Mouse (Mus musculus): ENCODE data around the gene Rap2a. TPM values are rescaled to one million over a fixed set of nuclear protein-coding genes. Genes with fewer than 3 reads are reported as not detected.
A peak's percentile ranks its signal among the peaks of the same experiment; 100 is the strongest.

Rap2a gene
- 5.9 and 7.3 TPM in 2 replicates for polyA plus RNA-seq (2015; fragmentation: Nextera tagmentation; extraction: Ambion mirVana)

GRCm38 (mm10) chr14:120477982-120478568, at the start of gene Rap2a:
Gene Rap2a, plus strand, starts transcription at chr14:120478444.
- Histone ChIP-seq H3K9ac (replicated peaks; ENCODE audit: low read length) (peak within 1 kb of the TSS; percentile 89), H3K27me3 (ENCODE audit: insufficient read depth, low read length) (no peaks in the 10 kb centered on the region), H3K27ac (ENCODE audit: low read length) (peak within 1 kb of the TSS; percentile 98), H3K4me1 (ENCODE audit: insufficient read depth, low read length) (peaks cover 17% of the 10 kb centered on the region), H3K36me3 (ENCODE audit: insufficient read depth, low read length) (0 out of 2 replicates have a peak, but pooled peaks cover 9% of the 10 kb centered on the region), H3K4me3 (ENCODE audit: low read length) (peak within 1 kb of the TSS; percentile 89), H3K4me2 (replicated peaks; ENCODE audit: low read depth, low read length) (peak within 1 kb of the TSS; percentile 78), H3K9me3 (ENCODE audit: low read length) (no peaks in the 10 kb centered on the region)
- WGBS: under 1% methylated on average over 72 of the region's 78 CpGs
- ATAC-seq (ENCODE audit: low FRiP score, low TSS enrichment): peak; percentile 92

GRCm38 (mm10) chr14:120428497-120428896, 49.7 kb upstream of the Rap2a start:
- Histone ChIP-seq H3K4me1 (ENCODE audit: insufficient read depth, low read length) (no peaks in the 10 kb centered on the region), H3K4me2 (replicated peaks; ENCODE audit: low read depth, low read length) (no peak overlapping the region), H3K27me3 (ENCODE audit: insufficient read depth, low read length) (no peaks in the 10 kb centered on the region), H3K4me3 (ENCODE audit: low read length) (no peak overlapping the region), H3K9ac (replicated peaks; ENCODE audit: low read length) (no peak overlapping the region), H3K36me3 (ENCODE audit: insufficient read depth, low read length) (peaks cover 39% of the 10 kb centered on the region), H3K9me3 (ENCODE audit: low read length) (peaks cover 15% of the 10 kb centered on the region), H3K27ac (ENCODE audit: low read length) (no peak overlapping the region)
- WGBS: 90% methylated on average over 5 of the region's 5 CpGs
- no peak for ATAC-seq (ENCODE audit: low FRiP score, low TSS enrichment)

- no peaks in the 10 kb centered on the region for H3K27me3 ChIP-seq (ENCODE audit: insufficient read depth, low read length)
- no peaks in the 10 kb centered on the region for H3K9me3 ChIP-seq (ENCODE audit: low read length)
- H3K4me2 ChIP-seq (replicated peaks; ENCODE audit: low read depth, low read length): no peak overlapping the region
- H3K27ac ChIP-seq (ENCODE audit: low read length): no peak overlapping the region
- no peaks in the 10 kb centered on the region for H3K4me1 ChIP-seq (ENCODE audit: insufficient read depth, low read length)
- H3K9ac ChIP-seq (replicated peaks; ENCODE audit: low read length): no peak overlapping the region
- no peak overlapping the region for H3K4me3 ChIP-seq (ENCODE audit: low read length)
- no peak for ATAC-seq (ENCODE audit: low FRiP score, low TSS enrichment)
- peaks cover 13% of the 10 kb centered on the region for H3K36me3 ChIP-seq (ENCODE audit: insufficient read depth, low read length)
Observed at GRCm38 (mm10) chr14:120432773-120433172, 45.5 kb upstream of the Rap2a start.

- H3K4me3 ChIP-seq (ENCODE audit: low read length): no peak overlapping the region
- peaks cover 12% of the 10 kb centered on the region for H3K36me3 ChIP-seq (ENCODE audit: insufficient read depth, low read length)
- no peak overlapping the region for H3K4me2 ChIP-seq (replicated peaks; ENCODE audit: low read depth, low read length)
- H3K27me3 ChIP-seq (ENCODE audit: insufficient read depth, low read length): no peaks in the 10 kb centered on the region
- H3K9me3 ChIP-seq (ENCODE audit: low read length): no peaks in the 10 kb centered on the region
- no peaks in the 10 kb centered on the region for H3K4me1 ChIP-seq (ENCODE audit: insufficient read depth, low read length)
- no peak overlapping the region for H3K27ac ChIP-seq (ENCODE audit: low read length)
- no peak overlapping the region for H3K9ac ChIP-seq (replicated peaks; ENCODE audit: low read length)
- ATAC-seq (ENCODE audit: low FRiP score, low TSS enrichment): no peak
- 74% methylated on average over 8 of the region's 8 CpGs for WGBS
Observed at GRCm38 (mm10) chr14:120433931-120434398, 44.3 kb upstream of the Rap2a start.

- no peak for ATAC-seq (ENCODE audit: low FRiP score, low TSS enrichment)
- Histone ChIP-seq H3K9me3 (ENCODE audit: low read length) (no peaks in the 10 kb centered on the region), H3K27me3 (ENCODE audit: insufficient read depth, low read length) (no peaks in the 10 kb centered on the region), H3K36me3 (ENCODE audit: insufficient read depth, low read length) (peaks cover 7% of the 10 kb centered on the region), H3K4me3 (ENCODE audit: low read length) (no peak overlapping the region), H3K4me1 (ENCODE audit: insufficient read depth, low read length) (no peaks in the 10 kb centered on the region), H3K27ac (ENCODE audit: low read length) (no peak overlapping the region), H3K9ac (replicated peaks; ENCODE audit: low read length) (no peak overlapping the region), H3K4me2 (replicated peaks; ENCODE audit: low read depth, low read length) (no peak overlapping the region)
- 50% methylated on average over 1 of the region's 1 CpGs for WGBS
Observed at GRCm38 (mm10) chr14:120434831-120435230, 43.4 kb upstream of the Rap2a start.

- no peaks in the 10 kb centered on the region for H3K27me3 ChIP-seq (ENCODE audit: insufficient read depth, low read length)
- no peak overlapping the region for H3K4me2 ChIP-seq (replicated peaks; ENCODE audit: low read depth, low read length)
- no peak overlapping the region for H3K4me3 ChIP-seq (ENCODE audit: low read length)
- H3K9ac ChIP-seq (replicated peaks; ENCODE audit: low read length): no peak overlapping the region
- H3K27ac ChIP-seq (ENCODE audit: low read length): no peak overlapping the region
- peaks cover 5% of the 10 kb centered on the region for H3K36me3 ChIP-seq (ENCODE audit: insufficient read depth, low read length)
- H3K4me1 ChIP-seq (ENCODE audit: insufficient read depth, low read length): no peaks in the 10 kb centered on the region
- ATAC-seq (ENCODE audit: low FRiP score, low TSS enrichment): no peak
- no peaks in the 10 kb centered on the region for H3K9me3 ChIP-seq (ENCODE audit: low read length)
Observed at GRCm38 (mm10) chr14:120440716-120441115, 37.5 kb upstream of the Rap2a start.

GRCm38 (mm10) chr14:120441256-120441655, 37.0 kb upstream of the Rap2a start:
- no peak for ATAC-seq (ENCODE audit: low FRiP score, low TSS enrichment)
- Histone ChIP-seq H3K9ac (replicated peaks; ENCODE audit: low read length) (no peak overlapping the region), H3K4me3 (ENCODE audit: low read length) (no peak overlapping the region), H3K27ac (ENCODE audit: low read length) (no peak overlapping the region), H3K27me3 (ENCODE audit: insufficient read depth, low read length) (no peaks in the 10 kb centered on the region), H3K9me3 (ENCODE audit: low read length) (no peaks in the 10 kb centered on the region), H3K4me2 (replicated peaks; ENCODE audit: low read depth, low read length) (no peak overlapping the region), H3K4me1 (ENCODE audit: insufficient read depth, low read length) (no peaks in the 10 kb centered on the region), H3K36me3 (ENCODE audit: insufficient read depth, low read length) (peaks cover 5% of the 10 kb centered on the region)
- 80% methylated on average over 4 of the region's 4 CpGs for WGBS

GRCm38 (mm10) chr14:120441836-120442235, 36.4 kb upstream of the Rap2a start:
- WGBS: 86% methylated on average over 13 of the region's 13 CpGs
- Histone ChIP-seq H3K36me3 (ENCODE audit: insufficient read depth, low read length) (peaks cover 3% of the 10 kb centered on the region; the same call in 1 of the 2 replicates), H3K27ac (ENCODE audit: low read length) (no peak overlapping the region), H3K4me2 (replicated peaks; ENCODE audit: low read depth, low read length) (no peak overlapping the region), H3K27me3 (ENCODE audit: insufficient read depth, low read length) (no peaks in the 10 kb centered on the region), H3K9me3 (ENCODE audit: low read length) (no peaks in the 10 kb centered on the region), H3K9ac (replicated peaks; ENCODE audit: low read length) (no peak overlapping the region), H3K4me3 (ENCODE audit: low read length) (no peak overlapping the region), H3K4me1 (ENCODE audit: insufficient read depth, low read length) (no peaks in the 10 kb centered on the region)
- ATAC-seq (ENCODE audit: low FRiP score, low TSS enrichment): no peak

GRCm38 (mm10) chr14:120454221-120454620, 24.0 kb upstream of the Rap2a start:
- Histone ChIP-seq H3K4me3 (ENCODE audit: low read length) (no peak overlapping the region), H3K27me3 (ENCODE audit: insufficient read depth, low read length) (no peaks in the 10 kb centered on the region), H3K4me1 (ENCODE audit: insufficient read depth, low read length) (no peaks in the 10 kb centered on the region), H3K27ac (ENCODE audit: low read length) (no peak overlapping the region), H3K9me3 (ENCODE audit: low read length) (peaks cover 10% of the 10 kb centered on the region), H3K4me2 (replicated peaks; ENCODE audit: low read depth, low read length) (no peak overlapping the region), H3K36me3 (ENCODE audit: insufficient read depth, low read length) (no peaks in the 10 kb centered on the region), H3K9ac (replicated peaks; ENCODE audit: low read length) (no peak overlapping the region)
- WGBS: 93% methylated on average over 7 of the region's 7 CpGs
- no peak for ATAC-seq (ENCODE audit: low FRiP score, low TSS enrichment)

- no peaks in the 10 kb centered on the region for H3K9me3 ChIP-seq (ENCODE audit: low read length)
- no peaks in the 10 kb centered on the region for H3K4me1 ChIP-seq (ENCODE audit: insufficient read depth, low read length)
- no peak overlapping the region for H3K27ac ChIP-seq (ENCODE audit: low read length)
- H3K27me3 ChIP-seq (ENCODE audit: insufficient read depth, low read length): no peaks in the 10 kb centered on the region
- H3K36me3 ChIP-seq (ENCODE audit: insufficient read depth, low read length): no peaks in the 10 kb centered on the region
- 95% methylated on average over 3 of the region's 3 CpGs for WGBS
- no peak overlapping the region for H3K4me3 ChIP-seq (ENCODE audit: low read length)
- H3K9ac ChIP-seq (replicated peaks; ENCODE audit: low read length): no peak overlapping the region
- no peak for ATAC-seq (ENCODE audit: low FRiP score, low TSS enrichment)
- no peak overlapping the region for H3K4me2 ChIP-seq (replicated peaks; ENCODE audit: low read depth, low read length)
Observed at GRCm38 (mm10) chr14:120463938-120464727, 14.1 kb upstream of the Rap2a start.

All from kidney, embryonic 16.5 days (tissue).